Mouse (Mus musculus): ENCODE data around the gene Abcb1a. TPM values are rescaled to one million over a fixed set of nuclear protein-coding genes. Genes with fewer than 3 reads are reported as not detected.

Gene Abcb1a
- polyA plus RNA-seq, 1 experiment from 2014 or later = 0.73 TPM

DNA sequence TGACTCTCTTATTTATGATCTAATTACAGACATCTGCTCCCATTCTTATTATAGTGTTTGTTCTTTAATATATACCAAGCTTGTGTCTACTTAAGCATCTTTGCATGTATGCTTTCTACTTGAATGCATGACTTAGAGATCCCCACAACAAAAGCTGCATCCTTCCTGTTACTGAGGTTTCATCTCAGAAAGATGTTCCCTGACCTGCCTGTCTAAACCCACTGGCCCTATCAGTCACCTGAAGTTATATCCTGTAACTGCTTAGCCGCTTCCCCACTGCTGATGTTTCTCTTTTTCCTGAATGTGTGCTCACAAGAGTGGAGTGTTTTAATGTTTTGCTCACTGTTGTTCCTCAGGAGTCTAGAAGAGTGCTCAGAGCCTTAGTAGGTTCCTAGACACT is 9.7 kb downstream of the Abcb1a start:
- ATAC-seq (replicated peaks; ENCODE audit: insufficient number of reproducible peaks, insufficient read depth, low FRiP score, low read depth) = no peak
- 89% methylated on average over 1 of the region's 1 CpGs for WGBS
- Histone ChIP-seq H3K4me1 (replicated peaks) (no peaks in the 10 kb centered on the region), H3K9me3 (replicated peaks) (no peaks in the 10 kb centered on the region), H3K9ac (no peak overlapping the region), H3K27ac (no peak overlapping the region), H3K27me3 (no peaks in the 10 kb centered on the region), H3K36me3 (no peaks in the 10 kb centered on the region), H3K4me2 (no peak overlapping the region), H3K4me3 (no peak overlapping the region)

DNA sequence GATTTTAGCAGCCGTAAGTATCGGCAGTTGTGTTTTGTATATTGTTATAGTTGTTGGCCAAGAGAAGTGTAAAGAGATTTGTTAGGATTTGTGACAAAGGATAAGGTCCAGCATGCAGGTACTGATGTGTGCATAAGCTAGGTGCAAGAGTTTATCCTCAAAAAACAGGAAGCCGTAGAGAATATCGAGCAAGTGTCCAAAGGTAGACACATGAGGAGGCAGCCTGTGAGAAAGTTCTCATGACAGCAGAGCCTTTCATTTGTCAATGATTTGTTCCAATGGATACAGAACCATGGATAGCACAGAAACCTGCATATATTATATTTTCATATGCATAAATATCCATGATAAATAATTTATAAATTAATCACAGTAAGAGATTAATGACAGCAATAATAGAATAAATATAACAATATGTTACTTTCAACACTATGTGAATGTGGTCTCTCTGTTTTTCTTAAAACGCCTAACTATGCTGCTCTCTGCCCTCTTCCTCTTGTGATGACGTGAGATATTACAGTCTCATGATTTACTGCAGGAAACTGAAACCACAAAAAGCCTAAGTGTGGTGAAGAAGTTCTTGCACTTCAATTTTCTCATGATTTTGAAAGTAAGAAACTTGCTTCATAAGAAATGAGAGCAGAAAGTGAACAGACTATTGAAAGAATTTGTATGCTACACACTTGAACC is 15.5 kb downstream of the Abcb1a start:
- Histone ChIP-seq H3K4me2 (no peak overlapping the region), H3K27ac (no peak overlapping the region), H3K4me3 (no peak overlapping the region), H3K4me1 (replicated peaks) (no peaks in the 10 kb centered on the region), H3K27me3 (no peaks in the 10 kb centered on the region), H3K9ac (no peak overlapping the region), H3K9me3 (replicated peaks) (no peaks in the 10 kb centered on the region), H3K36me3 (no peaks in the 10 kb centered on the region)
- ATAC-seq (replicated peaks; ENCODE audit: insufficient number of reproducible peaks, insufficient read depth, low FRiP score, low read depth) = no peak
- WGBS = 68% methylated on average over 6 of the region's 6 CpGs

GRCm38 (mm10) chr5:8675952-8676262 is 16.0 kb downstream of the Abcb1a start:
- Histone ChIP-seq H3K4me3 (no peak overlapping the region), H3K27ac (no peak overlapping the region), H3K9me3 (replicated peaks) (no peaks in the 10 kb centered on the region), H3K36me3 (no peaks in the 10 kb centered on the region), H3K4me1 (replicated peaks) (no peaks in the 10 kb centered on the region), H3K27me3 (no peaks in the 10 kb centered on the region), H3K4me2 (no peak overlapping the region), H3K9ac (no peak overlapping the region)
- WGBS = 74% methylated on average over 1 of the region's 1 CpGs
- no peak for ATAC-seq (replicated peaks; ENCODE audit: insufficient number of reproducible peaks, insufficient read depth, low FRiP score, low read depth)

DNA sequence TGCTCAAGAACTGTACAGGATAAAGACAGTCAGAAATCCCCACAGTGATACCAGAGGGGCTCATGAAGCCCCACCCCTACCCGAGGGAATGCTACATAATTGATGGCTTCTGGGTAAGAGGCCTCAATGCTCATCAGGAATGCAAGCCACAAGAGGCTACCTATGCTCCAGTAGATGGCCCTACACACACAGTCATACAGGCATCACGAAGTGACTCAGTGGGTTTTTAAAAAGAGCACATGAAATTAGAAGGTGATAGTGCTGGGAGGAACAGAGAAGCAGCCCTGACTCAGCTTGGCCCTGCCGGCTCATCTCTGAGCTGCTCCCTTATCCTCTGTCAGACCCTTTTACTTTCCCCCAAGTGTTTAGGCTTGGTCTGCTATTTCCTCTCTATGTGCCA is 21.3 kb downstream of the Abcb1a start:
- ATAC-seq (replicated peaks; ENCODE audit: insufficient number of reproducible peaks, insufficient read depth, low FRiP score, low read depth) = no peak
- H3K9me3 ChIP-seq (replicated peaks) = no peaks in the 10 kb centered on the region
- H3K4me2 ChIP-seq = no peak overlapping the region
- no peak overlapping the region for H3K27ac ChIP-seq
- no peak overlapping the region for H3K9ac ChIP-seq
- H3K4me1 ChIP-seq (replicated peaks) = no peaks in the 10 kb centered on the region
- no peaks in the 10 kb centered on the region for H3K27me3 ChIP-seq
- WGBS = 47% methylated on average over 3 of the region's 3 CpGs
- H3K36me3 ChIP-seq = no peaks in the 10 kb centered on the region
- no peak overlapping the region for H3K4me3 ChIP-seq

- H3K4me2 ChIP-seq = no peak overlapping the region
- no peak overlapping the region for H3K9ac ChIP-seq
- H3K27me3 ChIP-seq = no peaks in the 10 kb centered on the region
- 87% methylated on average over 3 of the region's 3 CpGs for WGBS
- H3K9me3 ChIP-seq (replicated peaks) = no peaks in the 10 kb centered on the region
- H3K36me3 ChIP-seq = no peaks in the 10 kb centered on the region
- no peak for ATAC-seq (replicated peaks; ENCODE audit: insufficient number of reproducible peaks, insufficient read depth, low FRiP score, low read depth)
- no peak overlapping the region for H3K4me3 ChIP-seq
- no peak overlapping the region for H3K27ac ChIP-seq
- H3K4me1 ChIP-seq (replicated peaks) = no peaks in the 10 kb centered on the region
Observed at GRCm38 (mm10) chr5:8683686-8684085, 23.8 kb downstream of the Abcb1a start.

DNA sequence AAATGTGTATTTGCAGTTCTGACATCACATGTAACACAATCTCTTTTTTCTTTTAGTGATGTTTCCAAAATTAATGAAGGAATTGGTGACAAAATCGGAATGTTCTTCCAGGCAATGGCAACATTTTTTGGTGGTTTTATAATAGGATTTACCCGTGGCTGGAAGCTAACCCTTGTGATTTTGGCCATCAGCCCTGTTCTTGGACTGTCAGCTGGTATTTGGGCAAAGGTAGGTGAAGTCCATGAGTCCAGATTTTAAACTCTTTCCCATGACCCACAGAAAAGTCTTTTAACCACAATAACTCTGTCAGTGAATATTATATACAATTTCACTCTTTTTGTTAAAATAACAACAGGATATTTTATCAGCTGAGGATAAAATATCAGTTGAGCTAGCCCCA is 26.2 kb downstream of the Abcb1a start:
- Histone ChIP-seq H3K27ac (no peak overlapping the region), H3K36me3 (no peaks in the 10 kb centered on the region), H3K27me3 (no peaks in the 10 kb centered on the region), H3K9me3 (replicated peaks) (no peaks in the 10 kb centered on the region), H3K4me2 (no peak overlapping the region), H3K4me3 (no peak overlapping the region), H3K4me1 (replicated peaks) (no peaks in the 10 kb centered on the region), H3K9ac (no peak overlapping the region)
- ATAC-seq (replicated peaks; ENCODE audit: insufficient number of reproducible peaks, insufficient read depth, low FRiP score, low read depth) = no peak
- WGBS = 57% methylated on average over 2 of the region's 2 CpGs

GRCm38 (mm10) chr5:8687550-8687949 is 27.7 kb downstream of the Abcb1a start:
- Histone ChIP-seq H3K27me3 (no peaks in the 10 kb centered on the region), H3K4me3 (no peak overlapping the region), H3K36me3 (no peaks in the 10 kb centered on the region), H3K27ac (no peak overlapping the region), H3K9ac (no peak overlapping the region), H3K4me1 (replicated peaks) (no peaks in the 10 kb centered on the region), H3K4me2 (no peak overlapping the region), H3K9me3 (replicated peaks) (no peaks in the 10 kb centered on the region)
- 66% methylated on average over 5 of the region's 5 CpGs for WGBS
- ATAC-seq (replicated peaks; ENCODE audit: insufficient number of reproducible peaks, insufficient read depth, low FRiP score, low read depth) = no peak

GRCm38 (mm10) chr5:8716061-8716460 is 56.2 kb downstream of the Abcb1a start:
- no peak overlapping the region for H3K9ac ChIP-seq
- no peaks in the 10 kb centered on the region for H3K27me3 ChIP-seq
- no peaks in the 10 kb centered on the region for H3K36me3 ChIP-seq
- no peak for ATAC-seq (replicated peaks; ENCODE audit: insufficient number of reproducible peaks, insufficient read depth, low FRiP score, low read depth)
- no peak overlapping the region for H3K4me2 ChIP-seq
- no peak overlapping the region for H3K27ac ChIP-seq
- H3K4me3 ChIP-seq = no peak overlapping the region
- H3K9me3 ChIP-seq (replicated peaks) = no peaks in the 10 kb centered on the region
- no peaks in the 10 kb centered on the region for H3K4me1 ChIP-seq (replicated peaks)

DNA sequence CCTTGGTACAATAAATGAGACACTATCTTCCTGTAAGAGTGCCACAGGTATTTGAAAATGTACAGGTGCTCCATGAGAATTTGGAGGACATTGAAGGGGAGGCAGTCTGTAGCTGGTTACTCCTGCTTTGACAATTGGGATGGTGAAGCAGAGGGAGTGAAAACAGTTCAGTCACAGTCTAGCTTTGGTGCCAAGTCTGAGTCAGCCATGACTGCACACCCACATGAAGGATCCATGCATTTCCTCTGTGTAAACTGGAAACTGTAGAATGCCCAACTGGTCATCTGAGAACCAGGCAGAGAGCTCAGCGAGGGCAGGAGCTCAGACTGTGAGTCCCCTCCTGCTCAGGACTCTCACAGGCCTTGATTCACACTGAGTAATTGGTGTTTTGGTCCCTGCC is 59.7 kb downstream of the Abcb1a start:
- no peak for ATAC-seq (replicated peaks; ENCODE audit: insufficient number of reproducible peaks, insufficient read depth, low FRiP score, low read depth)

DNA sequence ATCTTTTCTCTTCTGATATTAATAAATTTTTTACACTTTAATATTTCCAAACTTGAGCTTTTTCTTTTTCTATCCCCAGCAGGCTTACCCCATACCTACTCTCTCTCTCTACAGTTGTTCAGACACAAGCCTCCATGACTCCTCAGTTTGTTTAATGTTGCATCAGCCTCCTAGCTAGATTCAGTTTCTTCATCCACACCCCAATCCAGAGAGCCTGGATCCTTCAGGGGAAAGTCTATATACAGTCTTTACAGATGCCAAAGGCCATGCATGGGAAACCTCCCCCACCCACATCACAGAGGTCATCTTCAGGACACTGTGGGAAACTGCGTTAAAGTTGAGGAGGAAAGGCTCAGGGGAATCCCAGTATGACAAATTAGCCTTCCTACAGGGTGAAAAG is 62.3 kb downstream of the Abcb1a start:
- no peaks in the 10 kb centered on the region for H3K36me3 ChIP-seq
- ATAC-seq (replicated peaks; ENCODE audit: insufficient number of reproducible peaks, insufficient read depth, low FRiP score, low read depth) = no peak
- no peak overlapping the region for H3K9ac ChIP-seq
- no peak overlapping the region for H3K4me2 ChIP-seq
- H3K4me1 ChIP-seq (replicated peaks) = no peaks in the 10 kb centered on the region
- no peak overlapping the region for H3K4me3 ChIP-seq
- no peaks in the 10 kb centered on the region for H3K27me3 ChIP-seq
- WGBS = 26% methylated on average over 1 of the region's 1 CpGs
- no peak overlapping the region for H3K27ac ChIP-seq
- H3K9me3 ChIP-seq (replicated peaks) = no peaks in the 10 kb centered on the region

More for the DNA sequence above, 59.7 kb downstream of the Abcb1a start:
- no peaks in the 10 kb centered on the region for H3K9me3 ChIP-seq (replicated peaks)
- H3K27me3 ChIP-seq = no peaks in the 10 kb centered on the region
- H3K36me3 ChIP-seq = no peaks in the 10 kb centered on the region
- no peak overlapping the region for H3K9ac ChIP-seq
- H3K4me2 ChIP-seq = no peak overlapping the region
- no peaks in the 10 kb centered on the region for H3K4me1 ChIP-seq (replicated peaks)
- H3K4me3 ChIP-seq = no peak overlapping the region
- no peak overlapping the region for H3K27ac ChIP-seq
- WGBS = 35% methylated on average over 1 of the region's 1 CpGs

DNA sequence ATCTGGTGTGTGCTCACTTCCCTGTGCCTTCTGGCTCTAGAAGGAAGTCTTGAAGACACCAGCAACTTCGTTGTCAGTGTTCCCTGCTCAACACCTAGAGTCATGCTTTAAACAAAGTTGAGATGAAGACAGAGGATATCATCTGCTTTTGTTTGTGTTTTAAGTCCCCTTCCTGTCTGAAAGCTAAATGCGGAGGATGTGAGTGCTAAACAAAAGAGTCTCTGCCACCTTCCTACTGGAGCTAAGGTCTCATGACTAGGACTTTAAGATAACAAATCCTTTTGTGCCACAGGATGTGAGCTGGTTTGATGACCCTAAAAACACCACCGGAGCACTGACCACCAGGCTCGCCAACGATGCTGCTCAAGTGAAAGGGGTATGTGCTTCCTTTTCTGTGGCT is 63.0 kb downstream of the Abcb1a start:
- Histone ChIP-seq H3K36me3 (no peaks in the 10 kb centered on the region), H3K9ac (no peak overlapping the region), H3K9me3 (replicated peaks) (no peaks in the 10 kb centered on the region), H3K27ac (no peak overlapping the region), H3K4me2 (no peak overlapping the region), H3K4me1 (replicated peaks) (no peaks in the 10 kb centered on the region), H3K4me3 (no peak overlapping the region), H3K27me3 (no peaks in the 10 kb centered on the region)
- no peak for ATAC-seq (replicated peaks; ENCODE audit: insufficient number of reproducible peaks, insufficient read depth, low FRiP score, low read depth)
- 63% methylated on average over 5 of the region's 5 CpGs for WGBS

DNA sequence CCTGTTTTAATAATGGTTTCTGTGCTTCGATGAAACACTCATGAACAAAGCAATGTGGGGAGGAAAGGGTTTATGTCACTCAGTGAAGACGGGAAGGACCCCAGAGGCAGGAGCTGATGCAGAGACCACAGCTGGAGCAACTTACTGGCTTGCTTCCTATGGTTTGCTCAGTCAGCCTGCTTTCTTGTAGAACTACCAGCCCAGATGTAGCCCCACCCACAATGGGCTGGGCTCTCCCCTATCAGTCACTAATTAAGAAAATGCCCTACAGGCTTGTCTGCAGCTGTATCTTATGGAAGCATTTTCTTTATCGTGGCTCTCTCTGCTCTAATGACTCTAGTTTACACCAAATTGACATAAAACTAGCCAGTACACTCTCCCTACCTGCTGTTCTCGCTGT is 67.9 kb downstream of the Abcb1a start:
- H3K9me3 ChIP-seq (replicated peaks) = no peaks in the 10 kb centered on the region
- H3K4me1 ChIP-seq (replicated peaks) = no peaks in the 10 kb centered on the region
- no peak overlapping the region for H3K4me3 ChIP-seq
- no peak overlapping the region for H3K4me2 ChIP-seq
- WGBS = 58% methylated on average over 4 of the region's 4 CpGs
- H3K9ac ChIP-seq = no peak overlapping the region
- no peak overlapping the region for H3K27ac ChIP-seq
- H3K36me3 ChIP-seq = no peaks in the 10 kb centered on the region
- H3K27me3 ChIP-seq = no peaks in the 10 kb centered on the region
- ATAC-seq (replicated peaks; ENCODE audit: insufficient number of reproducible peaks, insufficient read depth, low FRiP score, low read depth) = no peak
